Mouse (Mus musculus): ENCODE measurements around the gene Ssbp3.

Ssbp3 gene

DNA sequence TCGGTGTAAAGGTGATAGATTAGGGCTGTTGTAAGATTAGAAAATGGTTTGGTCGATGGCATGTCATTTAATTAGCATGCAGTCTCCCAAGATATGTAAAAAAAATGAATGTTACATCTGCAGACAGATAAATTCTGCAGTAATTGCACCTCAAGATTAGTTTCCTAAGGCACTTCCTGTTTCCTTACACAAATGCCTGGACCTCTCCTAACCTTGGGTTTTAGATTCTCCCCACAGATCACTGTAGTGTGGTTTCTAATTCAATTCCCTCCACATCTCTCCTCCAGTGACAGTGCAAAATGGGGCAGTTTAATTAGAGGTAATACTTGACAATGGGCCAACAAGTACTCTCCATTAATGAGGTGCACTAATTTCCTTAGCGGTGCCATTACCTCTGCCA is 152.7 kb downstream of the Ssbp3 start:
- DNase-seq, result no peak

DNA sequence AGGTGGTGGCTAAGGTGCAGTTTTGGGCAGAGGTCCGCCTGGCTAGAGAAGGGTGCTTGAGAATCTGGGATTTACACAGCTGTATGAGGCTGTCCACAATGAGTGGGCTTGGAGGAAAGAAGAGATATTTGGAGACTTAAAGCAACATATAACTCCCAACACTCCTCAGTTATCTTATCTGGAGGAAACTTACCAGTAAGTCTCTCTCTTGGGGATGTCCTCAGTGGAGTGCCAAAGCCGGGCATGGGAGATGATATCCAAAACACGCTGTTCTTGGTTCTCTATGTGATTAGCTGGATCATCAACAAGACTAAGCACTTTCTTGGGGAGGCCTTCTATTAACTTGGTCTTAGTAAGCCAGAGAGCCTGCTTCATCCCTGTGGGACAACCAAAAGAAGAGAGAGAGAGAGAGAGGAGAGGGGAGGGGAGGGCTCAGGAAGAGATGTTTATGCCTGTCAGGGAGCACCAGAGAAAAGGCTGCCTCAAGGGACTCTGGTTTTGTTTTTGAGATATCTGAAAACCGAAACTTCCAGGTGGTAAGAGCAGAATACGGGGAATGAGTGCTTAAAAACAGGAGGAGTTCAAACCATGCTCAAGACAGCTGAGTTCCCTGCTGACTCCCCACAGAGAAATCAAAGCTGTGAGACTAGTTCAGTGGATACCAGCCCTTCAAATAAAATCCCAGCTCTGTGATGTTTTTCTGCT is 154.0 kb downstream of the Ssbp3 start:
- DNase-seq, result no peak

DNA sequence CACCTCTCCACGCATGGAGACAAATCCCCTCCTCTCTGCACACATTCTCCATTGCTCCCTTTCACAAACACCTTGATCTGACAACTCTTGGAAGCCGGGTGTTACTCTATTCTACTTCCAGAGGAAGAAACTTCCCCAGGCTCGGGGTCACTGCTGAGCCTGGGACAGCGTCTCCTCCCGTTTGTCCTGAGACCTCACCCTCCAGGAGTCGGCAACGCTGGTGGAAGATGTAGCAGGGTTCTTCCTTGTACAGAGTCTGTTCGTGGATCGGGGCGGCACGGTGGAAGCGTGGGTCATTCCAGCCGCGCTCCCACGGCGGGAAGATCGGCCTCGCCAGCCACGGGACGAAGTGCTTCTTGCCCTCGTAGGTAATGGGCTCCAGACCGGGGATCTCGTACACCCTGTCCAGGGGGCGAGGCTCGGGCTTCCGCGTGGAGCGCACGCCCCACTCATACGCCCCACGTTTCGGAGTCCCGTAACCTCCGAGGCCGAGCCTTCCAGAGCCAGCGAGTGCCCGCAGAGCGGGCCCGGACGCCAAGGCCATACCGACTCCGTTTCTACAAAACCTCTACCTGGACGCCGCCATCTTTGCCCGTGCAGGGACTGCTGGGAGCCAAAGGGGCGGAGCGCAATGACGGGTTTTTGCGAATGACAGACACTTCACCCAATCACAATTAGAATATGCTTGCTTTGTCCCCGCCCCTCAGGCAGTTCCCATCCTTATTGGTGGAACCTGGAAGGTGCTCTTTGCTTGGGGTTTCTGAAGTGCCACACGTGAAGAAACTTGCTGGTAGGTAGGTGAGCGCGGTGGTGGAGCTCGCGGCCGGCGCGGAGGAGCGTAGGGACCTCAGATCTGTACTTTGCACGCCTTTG is 156.0 kb downstream of the Ssbp3 start, which contains the start of the genes Mrpl37 and Cyb5rl:
TSS of gene Mrpl37 (minus strand) at position 617 of the 873 bp plus-strand sequence.
TSS of gene Cyb5rl (plus strand) at position 737 of the 873 bp plus-strand sequence.
- DNase-seq, result peak; percentile 98

DNA sequence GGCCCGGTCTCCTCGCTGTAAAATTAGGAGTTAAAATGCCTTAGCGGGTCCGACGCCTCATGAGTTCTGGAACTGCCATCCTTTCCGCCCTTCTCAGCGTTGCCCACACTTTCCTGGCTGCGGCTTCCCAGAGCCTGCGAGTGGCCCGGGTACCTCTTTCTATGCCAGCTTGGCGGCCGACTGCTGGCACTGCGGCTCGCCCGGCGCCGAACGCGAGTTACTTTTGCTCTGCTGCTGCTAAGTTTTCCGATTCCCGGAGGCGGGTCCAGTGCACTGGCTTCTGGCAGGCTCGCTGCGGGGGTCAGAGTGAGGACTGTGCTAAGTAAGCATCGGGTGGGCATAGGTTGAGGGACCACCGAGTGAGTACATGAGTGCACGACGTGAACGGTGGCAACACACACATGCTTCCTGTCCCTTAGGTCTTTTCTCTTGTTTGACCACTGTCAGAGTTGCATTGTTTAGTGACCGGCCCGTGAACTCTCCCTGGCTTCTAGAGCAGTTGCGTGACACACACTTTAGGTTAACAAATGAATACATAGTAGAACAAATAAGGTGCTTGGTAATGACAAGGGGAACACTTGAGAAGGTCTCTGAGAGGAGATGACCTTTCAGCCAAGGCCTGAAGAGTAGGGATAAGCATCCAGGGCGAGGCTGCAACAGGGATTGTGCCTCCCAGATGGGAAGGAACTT is 156.8 kb downstream of the Ssbp3 start:
- DNase-seq, result peak; percentile 49

DNA sequence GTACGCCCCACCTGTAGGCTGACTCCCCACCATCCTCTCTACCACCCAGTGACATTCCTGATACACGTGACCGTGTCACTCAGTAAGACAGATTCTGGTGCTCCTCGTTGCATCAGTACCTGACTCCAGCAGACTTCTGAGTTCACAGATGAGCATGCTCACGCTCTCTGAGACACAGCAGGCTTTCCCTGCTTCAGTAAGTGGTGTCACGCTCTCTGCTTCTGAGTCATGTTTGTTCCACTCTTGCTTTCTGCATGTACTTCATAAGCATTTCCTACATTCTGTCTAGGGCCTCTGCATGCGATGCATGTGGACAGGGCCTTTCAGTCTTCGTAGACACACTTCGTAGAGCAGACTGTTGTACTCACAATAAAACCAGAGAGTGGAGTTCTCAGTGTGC is 161.8 kb downstream of the Ssbp3 start:
- no peak for DNase-seq

DNA sequence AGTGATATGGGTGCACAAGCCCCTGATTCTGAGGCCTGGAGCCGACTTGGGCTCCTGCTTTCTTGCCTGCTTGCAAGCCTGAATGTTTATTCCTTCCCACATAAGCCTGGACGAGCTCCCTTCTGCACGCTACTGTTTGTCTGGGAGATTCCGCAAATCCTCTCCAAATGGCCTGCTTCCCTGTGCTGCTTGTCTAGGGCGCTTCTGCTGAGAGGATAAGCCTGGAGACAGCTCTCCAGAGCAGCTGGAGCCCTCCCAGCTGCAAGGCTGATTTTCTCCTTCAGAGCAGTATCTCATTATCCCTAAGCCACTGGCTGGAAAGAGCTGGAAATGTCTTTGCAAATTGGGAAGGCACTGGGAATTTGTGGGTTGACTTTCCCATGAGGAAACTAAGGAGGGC is 165.0 kb downstream of the Ssbp3 start:
- DNase-seq, result peak; percentile 9

DNA sequence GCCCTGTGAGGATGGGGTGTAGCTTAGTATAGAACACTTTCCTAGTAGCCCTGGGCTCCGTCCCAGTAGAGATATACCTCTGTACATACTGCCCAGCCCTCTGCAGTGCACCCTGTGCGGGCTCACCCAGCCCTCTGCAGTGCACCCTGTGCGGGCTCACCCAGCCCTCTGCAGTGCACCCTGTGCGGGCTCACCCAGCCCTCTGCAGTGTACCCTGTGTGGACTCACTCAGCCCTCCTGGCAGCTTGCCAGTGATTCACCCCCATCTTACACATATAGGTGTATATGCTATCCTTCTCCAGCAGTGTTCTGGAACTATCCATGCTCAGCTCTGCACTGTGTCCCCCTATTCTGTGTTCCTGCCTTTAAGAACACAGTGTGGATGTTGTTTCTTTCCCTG is 168.4 kb downstream of the Ssbp3 start:
- no peak for DNase-seq

DNA sequence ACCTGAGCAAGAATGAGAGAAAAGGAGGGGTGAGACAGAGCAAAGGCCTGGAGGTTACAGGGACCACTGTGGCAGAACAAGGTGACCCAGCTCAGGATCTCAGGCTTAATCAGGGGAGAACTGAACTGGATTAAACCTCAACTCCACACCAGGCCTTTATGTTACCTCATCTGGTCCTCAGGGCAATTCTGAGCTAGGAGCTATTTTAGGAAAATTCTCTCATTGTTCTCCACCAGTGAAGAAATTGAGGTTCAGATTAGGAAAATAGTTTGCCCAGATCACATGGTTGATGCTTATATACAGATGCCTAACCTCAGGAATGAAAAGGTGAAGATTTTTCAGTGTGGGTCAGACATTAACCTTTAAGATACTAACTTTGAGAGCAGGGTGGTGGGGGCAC is 169.2 kb downstream of the Ssbp3 start:
- DNase-seq, result no peak

DNA sequence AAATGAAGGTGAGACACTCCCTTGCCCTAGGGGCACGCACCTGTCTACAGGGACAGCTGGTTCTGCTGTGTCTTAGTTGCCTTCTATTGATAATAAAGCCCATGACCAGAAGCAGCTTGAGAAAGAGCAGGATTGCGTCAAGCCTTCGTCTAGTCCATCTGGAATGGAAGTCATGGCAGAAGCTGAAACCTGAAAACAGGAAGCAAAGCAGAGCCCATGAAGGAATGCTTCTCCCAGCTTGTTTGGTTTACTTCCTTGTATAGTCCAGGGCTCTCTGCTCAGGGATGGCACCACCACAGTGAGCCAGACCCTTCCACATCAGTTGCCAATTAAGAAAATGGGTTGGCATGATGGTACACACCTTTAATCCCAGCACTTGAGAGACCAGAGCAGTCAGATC is 171.7 kb downstream of the Ssbp3 start:
- DNase-seq, result no peak

DNA sequence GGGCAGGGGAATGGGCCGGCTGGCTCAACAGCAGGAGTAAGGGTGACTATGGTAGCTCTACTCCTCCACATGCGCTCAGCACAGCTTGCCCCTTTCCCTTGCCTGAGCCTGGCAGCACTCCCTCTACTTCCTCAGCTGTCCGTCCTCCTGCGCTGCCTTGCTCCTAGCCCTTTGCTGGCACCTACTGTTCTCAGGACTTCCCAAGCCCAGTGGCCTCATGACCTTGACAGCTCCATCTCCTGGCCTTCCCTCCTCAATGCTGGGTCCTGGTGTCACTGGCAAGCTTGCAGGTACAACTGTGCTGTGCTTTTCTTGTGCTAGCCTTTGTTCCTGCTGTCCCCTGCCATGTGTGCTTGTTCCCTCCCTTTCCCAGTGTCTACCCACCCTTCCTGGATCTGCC is 172.6 kb downstream of the Ssbp3 start:
- no peak for DNase-seq

DNA sequence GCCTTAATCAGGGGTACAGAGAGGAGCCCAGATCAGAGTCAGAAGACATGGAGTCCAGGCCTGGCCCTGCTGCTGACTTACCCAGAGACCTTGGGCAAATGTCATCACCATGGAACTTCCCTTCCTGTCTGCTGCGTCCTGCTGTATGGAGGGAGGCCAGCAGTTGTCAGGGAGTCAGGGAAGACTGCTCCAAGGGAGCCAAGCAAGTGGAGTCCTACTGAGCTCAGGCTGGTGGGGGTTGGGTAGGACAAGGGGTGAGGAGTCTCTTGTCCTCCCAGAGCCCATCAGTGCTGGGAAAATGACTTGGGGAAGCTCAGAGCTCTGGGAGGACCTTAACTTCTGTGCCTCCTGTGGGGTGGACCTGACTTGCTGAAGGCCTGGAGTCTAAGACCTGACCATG is 173.8 kb downstream of the Ssbp3 start:
- peak; percentile 19 for DNase-seq

DNA sequence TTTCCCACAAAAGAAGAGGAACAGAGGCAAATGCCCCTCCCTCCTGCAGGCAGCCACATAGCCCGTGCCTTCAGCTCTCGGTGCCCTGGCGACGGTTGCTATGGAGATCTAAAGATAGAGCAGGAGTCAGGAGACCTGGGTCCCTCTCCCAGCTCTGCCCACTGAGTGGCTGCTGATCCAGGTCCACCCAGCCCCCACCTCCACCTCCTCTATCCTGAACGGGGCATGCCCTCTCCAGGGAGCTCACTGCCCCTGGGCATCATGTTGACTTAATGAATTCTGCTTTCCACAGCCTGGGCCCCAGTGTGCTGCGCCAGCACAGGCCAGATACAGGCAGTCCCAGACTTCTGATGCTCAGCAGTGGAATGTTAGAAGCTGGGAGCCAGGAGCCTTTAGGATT is 174.4 kb downstream of the Ssbp3 start:
- peak; percentile 16 for DNase-seq

DNA sequence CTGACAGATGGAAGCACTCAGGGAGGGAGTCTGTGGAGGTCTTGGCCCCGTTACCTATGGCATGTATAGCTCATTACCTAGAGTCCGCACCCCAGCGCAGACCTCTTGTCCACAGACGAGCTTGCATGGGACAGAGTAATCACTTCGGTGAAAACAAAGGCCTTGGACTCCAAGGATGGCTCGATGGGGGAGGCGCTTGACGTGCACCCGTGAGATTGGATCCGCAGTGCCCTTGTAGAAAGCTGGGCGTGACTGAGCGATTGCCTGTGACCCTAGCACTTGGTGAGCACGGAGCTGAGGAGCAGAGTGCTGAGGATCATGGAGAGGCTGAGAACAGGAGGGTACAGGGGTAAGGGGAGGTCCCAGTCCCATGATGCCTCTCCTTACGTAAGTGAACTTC is 181.2 kb downstream of the Ssbp3 start:
- DNase-seq, result no peak

DNA sequence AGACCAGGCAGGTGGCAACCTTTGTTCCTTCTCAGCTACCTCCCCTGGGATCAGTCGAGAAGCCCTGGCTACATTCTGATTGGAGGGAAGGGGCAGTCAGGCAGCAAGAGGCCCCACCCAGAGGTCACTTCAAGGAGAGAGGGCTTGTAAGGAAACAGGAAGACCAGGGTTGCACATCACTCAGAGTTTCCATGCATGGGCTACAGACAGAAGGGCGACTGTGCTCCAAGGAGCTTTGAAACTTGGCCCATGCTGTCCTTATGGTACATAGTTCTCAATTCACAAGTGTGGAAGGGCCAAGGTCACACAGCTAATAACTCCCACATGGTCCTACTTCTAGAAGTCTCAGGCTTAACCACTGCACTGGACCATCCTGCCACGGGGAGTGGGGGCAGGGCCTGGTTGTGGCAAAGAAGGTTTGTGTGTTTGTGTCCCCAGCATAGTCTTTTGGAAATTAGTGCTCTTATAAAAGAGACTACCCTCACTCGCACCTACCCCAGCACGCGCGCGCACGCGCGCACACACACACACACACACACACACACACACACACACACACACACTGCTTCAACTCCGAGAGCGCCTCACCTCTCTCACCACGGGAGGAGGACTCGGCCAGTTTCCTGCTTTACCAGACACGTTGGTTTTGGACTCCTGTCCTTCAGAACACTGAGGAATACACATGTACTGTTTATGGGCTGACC is 184.1 kb downstream of the Ssbp3 start:
- DNase-seq, result no peak

DNA sequence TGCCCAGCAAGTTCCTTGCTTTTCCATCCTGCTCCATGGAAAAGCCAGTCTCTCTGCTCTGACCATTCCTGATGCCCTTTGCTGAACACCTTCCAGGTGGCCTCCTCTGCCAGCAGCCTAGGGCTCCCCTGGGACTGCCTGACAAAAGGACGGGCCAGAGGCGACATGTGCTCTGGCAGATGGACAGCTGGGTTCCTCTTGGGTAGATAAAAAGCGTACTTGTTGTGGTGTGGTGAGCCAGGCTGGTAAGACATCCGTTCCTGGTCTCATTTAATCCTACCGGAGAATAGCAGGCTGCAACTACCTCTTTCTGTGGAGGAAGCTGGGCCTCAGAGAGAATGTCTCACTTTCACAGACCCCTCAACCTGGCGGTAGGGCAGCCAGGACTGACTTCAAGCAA is 185.5 kb downstream of the Ssbp3 start:
- DNase-seq, result no peak

DNA sequence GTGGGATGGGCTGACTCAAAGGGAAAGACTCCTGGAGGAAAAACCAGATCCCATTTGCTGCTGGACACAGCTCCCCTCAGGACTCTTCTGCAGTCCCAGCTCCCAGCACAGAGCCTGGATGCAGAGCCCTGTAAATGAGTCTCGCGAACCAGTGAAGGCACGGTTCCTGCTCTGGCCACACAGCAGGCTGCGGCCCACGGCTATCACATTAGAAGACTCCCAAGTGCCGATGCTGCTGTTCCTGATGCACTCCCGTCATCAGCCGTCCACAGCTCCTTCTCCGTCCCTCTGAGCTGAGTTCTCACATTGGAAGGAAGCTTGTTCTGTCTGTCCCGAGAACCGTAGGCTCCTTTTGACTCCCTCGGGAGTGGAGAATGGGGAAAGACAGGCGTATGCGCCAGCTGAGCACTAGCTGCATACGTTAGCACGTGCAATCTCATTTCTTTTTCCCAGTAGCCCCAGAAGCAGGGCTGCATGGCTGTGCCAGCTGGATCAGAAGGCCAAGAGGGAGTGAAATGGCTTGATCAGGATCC is 186.4 kb downstream of the Ssbp3 start, which contains the start of gene Cdcp2:
TSS of gene Cdcp2 (plus strand) at position 51 of the 533 bp plus-strand sequence.
- DNase-seq, result no peak

DNA sequence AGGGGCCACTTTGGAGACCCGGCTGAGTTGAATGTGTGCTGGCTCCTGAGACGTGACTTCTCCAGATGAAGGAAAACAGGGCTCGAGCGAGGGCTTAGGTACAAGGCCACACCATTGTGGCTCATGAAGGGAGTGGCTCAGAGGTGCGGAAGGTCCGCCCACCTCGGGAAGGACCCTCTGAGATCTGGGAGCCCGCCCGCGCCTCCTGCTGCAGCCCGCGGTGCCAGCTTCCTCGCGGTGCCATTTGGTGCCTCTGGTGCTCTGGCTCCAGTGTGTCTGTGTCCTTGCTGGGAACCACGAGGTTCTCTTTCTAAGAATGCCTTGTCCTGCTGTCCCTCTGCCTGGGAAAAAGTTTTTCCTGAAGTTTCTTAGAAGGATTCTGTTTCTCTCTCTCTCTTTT is 187.4 kb downstream of the Ssbp3 start:
- no peak for DNase-seq

DNA sequence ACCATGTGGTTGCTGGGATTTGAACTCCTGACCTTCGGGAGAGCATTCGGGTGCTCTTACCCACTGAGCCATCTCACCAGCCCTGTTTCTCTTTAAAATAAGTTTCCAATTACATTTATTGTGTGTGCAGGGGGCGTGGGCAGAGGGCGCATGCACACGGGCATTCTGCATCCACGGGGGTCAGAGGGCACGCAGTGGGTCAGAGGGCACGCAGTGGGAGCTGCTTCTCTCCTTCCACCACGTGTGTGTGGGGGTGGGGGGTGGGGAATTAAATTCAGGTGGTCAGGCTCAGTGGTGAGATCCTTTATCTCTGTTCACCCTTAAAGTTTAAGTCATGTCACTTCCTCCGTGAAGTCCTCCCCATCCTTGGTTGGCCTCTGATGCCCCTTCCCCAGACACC is 187.9 kb downstream of the Ssbp3 start:
- DNase-seq, result no peak

DNA sequence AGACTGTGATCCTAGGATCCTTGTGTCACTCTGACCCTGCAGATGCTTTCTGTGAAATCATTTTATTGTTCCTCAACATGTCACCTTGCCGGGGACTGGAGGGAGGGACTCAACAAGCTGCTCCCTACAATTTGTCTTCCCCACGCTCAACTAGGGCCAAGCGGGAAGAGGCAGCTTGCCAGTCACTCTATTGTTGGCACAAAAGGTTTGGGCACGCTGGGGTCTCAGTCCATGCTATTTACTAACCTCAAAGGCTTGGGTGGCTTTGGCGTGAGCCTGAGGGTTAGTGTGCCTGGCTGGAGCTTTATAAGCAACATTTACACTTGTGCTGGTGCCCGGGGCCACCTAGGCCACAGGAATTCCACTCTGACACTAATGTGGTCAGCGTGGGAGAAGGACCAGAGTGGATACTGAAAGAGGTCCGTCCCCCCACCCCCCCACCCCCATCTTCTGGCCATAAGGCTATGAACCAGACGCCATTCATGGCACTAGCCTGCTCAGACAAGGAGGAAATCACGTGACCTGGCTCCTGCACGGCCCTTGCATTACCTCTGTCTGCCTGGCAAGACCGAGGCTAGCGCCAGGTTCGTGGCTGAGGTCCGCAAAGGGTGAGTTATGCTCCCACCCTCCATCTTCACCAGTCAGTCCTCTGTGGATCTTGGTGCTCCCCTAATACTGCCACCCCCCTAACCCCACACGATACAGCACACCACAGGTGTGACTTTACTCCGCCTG is 188.5 kb downstream of the Ssbp3 start:
- no peak for DNase-seq

Measured in lung, postnatal 10 days (tissue).